Mouse (Mus musculus) layer of hippocampus, adult 2 months (tissue): Measurements from ENCODE around the gene Gmeb2. TPM values are rescaled to one million over a fixed set of nuclear protein-coding genes. Genes with fewer than 3 reads are reported as not detected.
A peak's percentile ranks its signal among the peaks of the same experiment; 100 is the strongest.

Experiments
- DNase-seq, 2 experiments: peaks; one replicate each; pipeline ENCODE4 v3.0.0; 2022; ENCODE audit warnings: low spot score in 2 of 2
- H3K27ac ChIP-seq: fragments of 200-600 bp; 2 replicates; pipeline ENCODE4 v1.8.1; 2022
- H3K4me3 ChIP-seq: fragments of 200-600 bp; 2 replicates; pipeline ENCODE4 v1.8.1; 2022; ENCODE audit warnings: mild to moderate bottlenecking
- CTCF ChIP-seq: fragments of 200-600 bp; conservative IDR thresholded peaks from 2 replicates; pipeline ENCODE4 v1.8.1; 2022; ENCODE audit warnings: antibody characterized with exemption, mild to moderate bottlenecking, moderate library complexity
- total RNA-seq, 2 experiments: library from RNA; stranded (reverse); gene quantifications; 2 replicates each; pipeline ENCODE4 v1.2.3; 2021

Gene Gmeb2
- total RNA-seq, 2 experiments from 2014 or later: 18.8 to 23.5 TPM

DNA sequence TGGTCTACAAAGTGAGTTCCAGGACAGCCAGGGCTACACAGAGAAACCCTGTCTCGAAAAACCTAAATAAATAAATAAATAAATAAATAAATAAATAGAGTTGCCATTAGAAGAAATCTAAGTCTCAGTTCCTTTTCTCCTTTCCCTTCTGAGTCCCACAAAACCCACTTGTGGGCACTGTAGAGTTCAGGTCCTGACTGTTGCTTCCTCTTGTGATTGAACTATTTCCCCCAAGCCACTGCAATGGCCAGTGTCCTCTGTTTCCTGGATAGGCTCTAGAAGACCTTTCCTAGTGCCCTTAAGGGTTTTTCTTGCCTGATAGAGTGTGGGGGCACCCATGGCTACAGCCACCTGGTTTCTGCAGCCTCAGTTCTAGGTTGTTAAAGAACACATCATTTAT, 17.1 kb upstream of the Gmeb2 start:
- Histone ChIP-seq H3K4me3 (no peak overlapping the region), H3K27ac (no peak overlapping the region)
- no peak for DNase-seq
- TF ChIP-seq CTCF: no peak

DNA sequence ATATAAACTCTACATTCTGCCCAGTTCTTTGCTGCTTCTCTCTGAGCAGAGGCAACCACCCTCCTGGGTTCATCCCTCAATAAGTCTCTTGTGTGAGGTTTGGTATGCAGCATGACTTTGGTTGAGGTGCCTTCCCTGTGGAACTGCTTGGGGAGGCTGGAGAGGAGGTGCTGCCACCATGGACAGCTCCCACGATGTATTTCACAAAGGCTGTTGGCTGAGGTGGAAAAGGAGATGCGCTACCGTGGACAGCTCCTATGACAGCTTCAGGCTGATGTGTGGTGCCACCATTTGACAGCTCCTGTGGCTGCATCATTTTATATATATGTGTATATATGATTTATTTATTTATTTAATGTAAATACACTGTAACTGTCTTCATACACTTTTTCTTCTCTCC, 14.2 kb upstream of the Gmeb2 start:
- H3K27ac ChIP-seq: no peak overlapping the region
- TF ChIP-seq CTCF: no peak
- no peak for DNase-seq

DNA sequence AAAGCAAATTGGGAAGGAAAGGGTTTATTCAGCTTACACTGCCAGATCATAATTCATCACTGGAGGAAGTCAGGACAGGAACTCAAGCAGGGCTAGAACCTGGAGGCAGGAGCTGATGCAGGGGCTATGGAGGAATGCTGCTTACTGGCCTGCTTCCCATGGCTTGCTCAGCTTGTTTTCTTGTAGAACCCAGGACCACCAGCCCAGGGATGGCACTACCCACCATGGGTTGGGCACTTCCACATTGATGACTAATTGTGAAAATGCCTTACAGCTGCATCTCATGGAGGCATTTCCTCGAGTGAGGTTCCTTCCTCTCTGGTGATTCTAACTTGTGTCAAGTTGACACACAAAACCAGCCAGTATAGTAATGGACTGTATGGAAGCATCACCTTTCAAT, 3.1 kb upstream of the Gmeb2 start:
- Histone ChIP-seq H3K4me3 (no peak overlapping the region), H3K27ac (no peak overlapping the region)
- no peak for DNase-seq
- TF ChIP-seq CTCF: no peak

More for the DNA sequence above, 14.2 kb upstream of the Gmeb2 start:
- no peak overlapping the region for H3K4me3 ChIP-seq

DNA sequence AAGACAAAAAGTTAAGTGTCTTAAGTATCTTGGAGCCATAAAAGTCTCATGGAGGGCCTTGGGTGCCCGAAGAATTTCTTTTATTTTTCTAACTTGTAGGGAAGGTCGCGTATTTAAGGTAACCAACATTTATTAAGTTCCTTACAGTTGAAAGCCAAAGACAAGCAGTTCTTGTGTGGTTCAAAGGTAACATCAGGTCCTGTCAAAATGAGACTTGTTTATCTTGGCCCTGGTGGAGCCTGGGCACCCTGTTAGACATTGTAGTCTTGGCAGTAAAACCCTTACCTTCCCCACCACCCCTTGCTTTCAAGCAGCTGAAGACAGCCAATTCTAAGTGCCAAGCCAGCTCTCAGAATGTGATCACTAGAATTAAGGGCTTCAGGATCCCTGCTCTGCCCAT, 856 bp upstream of the Gmeb2 start:
- H3K4me3 ChIP-seq: peak overlapping the region; percentile 94
- peak overlapping the region; percentile 99; the same call in 1 of the 2 replicates for H3K27ac ChIP-seq
- no peak for TF ChIP-seq CTCF
- DNase-seq: no peak

DNA sequence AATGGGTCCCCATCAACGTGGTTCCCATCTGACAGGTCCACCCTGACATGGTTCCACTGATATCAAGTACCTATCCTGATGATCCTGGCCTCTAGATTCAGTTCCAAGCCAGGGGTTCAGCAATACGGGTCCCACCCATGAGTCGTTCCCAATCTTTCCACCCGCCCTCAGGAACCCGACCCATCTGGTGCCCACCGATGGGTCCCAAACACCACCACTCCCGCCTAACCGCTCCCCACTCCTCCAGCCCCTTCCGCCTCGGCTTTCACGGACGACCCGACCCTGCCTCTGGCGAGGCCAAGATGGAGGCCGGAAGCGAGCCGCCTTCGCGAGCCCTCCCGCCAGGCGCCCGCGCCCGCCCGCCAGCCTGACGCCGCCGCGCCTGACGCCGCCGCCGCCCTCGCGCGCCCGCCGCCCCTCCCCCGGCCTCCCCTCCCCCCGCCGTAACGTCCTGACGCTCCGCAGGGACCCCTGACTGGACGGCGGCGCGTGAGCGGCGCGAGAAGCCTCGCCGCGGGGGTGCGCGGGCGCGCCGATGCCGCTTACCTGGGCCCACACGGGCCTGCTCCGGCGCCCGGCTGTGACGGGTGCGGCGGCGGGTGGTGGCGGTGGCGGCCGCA, 387 bp downstream of the Gmeb2 start:
- TF ChIP-seq CTCF: no peak
- H3K27ac ChIP-seq: peak overlapping the region; percentile 99
- H3K4me3 ChIP-seq: peak overlapping the region; percentile 94
- peak; percentile 58 to 77 for DNase-seq

DNA sequence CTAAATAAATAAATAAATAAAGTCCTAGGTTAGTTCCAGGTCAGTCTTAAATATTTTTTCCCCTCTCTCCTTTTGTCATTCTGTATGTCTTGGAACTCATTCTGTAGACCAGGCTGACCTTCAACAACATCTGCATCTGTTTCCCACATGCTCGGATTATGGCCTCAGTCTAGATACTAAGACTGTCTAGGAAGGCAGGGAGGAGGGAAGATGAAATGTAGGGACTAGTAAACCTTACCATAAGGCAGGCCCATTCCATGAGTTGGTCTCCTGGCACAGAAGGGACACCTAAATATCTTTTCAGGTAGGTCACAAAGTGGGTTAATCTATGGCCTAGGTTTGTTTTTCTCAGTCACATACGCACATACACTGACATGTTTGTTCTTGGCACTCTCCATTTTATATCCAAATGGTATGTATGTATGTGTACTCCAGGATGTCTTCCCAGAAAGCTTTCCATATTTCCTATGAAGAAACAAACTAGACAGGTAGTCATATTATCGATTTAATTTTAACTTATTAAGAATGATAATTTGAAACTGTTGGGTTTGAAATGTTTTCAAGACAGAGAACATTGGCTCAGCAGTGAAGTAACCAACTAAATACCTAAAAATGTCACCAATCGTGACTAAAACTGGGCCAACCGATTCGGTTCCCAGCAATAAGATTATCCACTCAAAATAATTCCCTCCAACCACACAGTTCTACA, 1.1 kb downstream of the Gmeb2 start:
- no peak for TF ChIP-seq CTCF
- H3K27ac ChIP-seq: peak overlapping the region; percentile 99
- no peak for DNase-seq
- H3K4me3 ChIP-seq: peak overlapping the region; percentile 94

DNA sequence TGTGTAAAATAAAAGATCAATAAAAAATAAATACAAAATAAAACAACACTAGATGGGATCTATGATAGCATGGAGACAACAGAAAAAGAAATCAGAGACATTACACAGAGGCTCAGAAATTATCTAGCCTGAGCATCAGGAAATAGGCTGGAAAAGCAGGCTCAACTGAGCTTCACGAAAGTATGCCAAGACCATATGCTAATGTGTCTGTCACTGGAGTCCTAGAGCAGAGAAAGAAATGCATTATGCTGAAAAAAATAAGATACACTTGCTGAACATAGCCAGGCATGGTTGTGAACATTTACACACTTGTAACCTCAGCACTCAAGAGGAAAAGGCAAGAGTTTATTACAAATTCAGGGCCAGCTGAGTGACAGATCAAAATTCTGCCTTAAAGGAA, 7.9 kb downstream of the Gmeb2 start:
- DNase-seq: peak in 1 of 2 experiments; percentile 24
- TF ChIP-seq CTCF: no peak
- no peak overlapping the region; the same call in 1 of the 2 replicates for H3K27ac ChIP-seq

DNA sequence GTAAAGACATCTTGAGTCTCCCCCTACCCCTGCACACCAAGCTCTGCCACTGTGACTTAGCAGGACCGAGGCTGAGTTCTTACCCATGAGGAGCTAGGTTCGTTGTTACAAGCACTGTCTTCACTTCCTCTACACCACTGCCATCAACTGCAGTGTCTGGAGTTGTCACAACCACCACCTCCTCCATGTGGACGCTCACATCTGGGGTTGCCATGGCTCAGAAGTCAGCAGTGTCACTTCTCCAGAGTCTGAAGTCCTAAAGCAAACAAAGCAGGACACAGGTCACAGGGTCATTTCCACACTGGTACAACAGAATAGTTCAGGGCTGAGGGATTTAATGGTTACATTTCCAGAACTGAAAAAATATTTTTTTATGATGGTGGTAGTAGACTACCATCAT, 10.0 kb downstream of the Gmeb2 start:
- TF ChIP-seq CTCF: no peak
- Histone ChIP-seq H3K4me3 (no peak overlapping the region), H3K27ac (no peak overlapping the region)
- DNase-seq: no peak

More for the DNA sequence above, 7.9 kb downstream of the Gmeb2 start:
- H3K4me3 ChIP-seq: no peak overlapping the region

DNA sequence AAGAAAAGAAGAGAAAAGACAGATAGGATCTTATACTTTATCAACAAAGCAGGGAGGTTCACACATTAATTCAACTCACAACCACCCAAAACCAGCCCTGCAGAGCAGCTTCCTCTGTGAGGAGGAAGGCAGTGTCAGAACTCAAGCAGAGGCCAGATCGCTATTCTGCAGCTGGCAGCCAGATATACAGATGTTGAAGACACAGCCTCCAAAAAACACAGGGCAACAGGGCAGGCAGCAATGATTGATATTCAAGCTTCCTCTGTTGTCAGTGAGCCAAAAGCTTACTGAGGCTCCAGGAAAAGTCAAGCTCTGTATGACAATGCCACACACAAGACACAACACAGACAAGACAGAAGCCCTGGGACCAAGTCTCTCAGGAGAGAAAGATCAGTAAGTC, 11.1 kb downstream of the Gmeb2 start:
- DNase-seq: no peak
- no peak overlapping the region for H3K4me3 ChIP-seq
- TF ChIP-seq CTCF: no peak
- no peak overlapping the region for H3K27ac ChIP-seq

DNA sequence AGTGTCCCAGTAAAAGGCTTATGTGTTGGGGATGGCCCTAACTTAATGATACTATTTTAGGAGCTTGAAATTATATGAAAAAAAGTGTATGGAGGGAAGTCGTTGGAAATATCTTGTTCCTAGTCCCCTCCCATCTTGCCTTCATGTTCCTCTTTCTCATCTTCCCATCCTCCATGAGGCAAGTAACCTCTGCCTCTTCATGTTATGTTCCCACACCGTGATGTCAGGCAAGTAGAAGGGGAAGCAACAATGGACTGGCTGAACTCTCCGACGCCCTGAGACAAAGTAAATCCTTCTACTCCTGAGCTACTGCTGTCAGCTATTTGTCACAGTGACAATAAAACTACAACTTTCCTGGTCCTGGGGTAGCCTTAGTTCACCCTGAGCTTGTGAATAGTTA, 13.2 kb downstream of the Gmeb2 start:
- TF ChIP-seq CTCF: no peak

DNA sequence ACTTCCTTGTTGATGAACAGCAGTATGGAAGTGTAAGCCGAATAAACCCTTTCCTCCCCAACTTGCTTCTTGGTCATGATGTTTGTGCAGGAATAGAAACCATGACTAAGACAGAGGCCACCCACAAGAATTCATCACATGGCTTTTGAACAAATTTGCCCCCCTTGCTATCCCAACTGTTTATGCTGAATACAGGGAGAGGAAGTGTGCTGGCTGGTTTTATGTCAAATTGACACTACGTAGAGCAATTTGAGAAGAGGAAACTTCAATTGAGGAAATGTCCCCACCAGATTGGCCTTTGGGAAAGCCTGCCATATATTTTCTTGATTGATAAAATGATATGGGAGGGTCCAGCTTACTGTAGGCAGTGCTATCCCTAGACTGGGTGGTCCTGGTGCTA, 14.0 kb downstream of the Gmeb2 start:
- H3K4me3 ChIP-seq: no peak overlapping the region
- TF ChIP-seq CTCF: no peak
- DNase-seq: no peak
- no peak overlapping the region for H3K27ac ChIP-seq

More for the DNA sequence above, 13.2 kb downstream of the Gmeb2 start:
- H3K27ac ChIP-seq: no peak overlapping the region
- DNase-seq: no peak
- H3K4me3 ChIP-seq: no peak overlapping the region

DNA sequence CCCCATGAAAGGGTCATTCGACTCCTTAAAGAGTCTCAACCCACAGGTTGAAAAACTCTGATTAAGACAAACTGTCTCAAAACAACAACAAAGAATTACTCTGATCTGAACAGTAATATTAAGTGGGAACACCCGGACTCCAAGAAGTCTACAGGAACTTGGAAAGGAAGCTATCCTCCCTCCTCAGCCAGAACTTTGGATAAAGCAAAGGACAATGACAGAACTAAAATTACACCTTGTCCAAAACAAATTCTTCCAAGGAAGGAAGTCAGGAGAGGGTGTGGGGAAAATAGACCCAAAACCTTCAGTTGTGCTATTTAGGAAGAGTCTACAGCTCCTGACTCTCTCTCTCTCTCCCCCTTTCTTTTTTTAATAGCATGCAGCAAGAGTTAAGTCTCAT, 15.7 kb downstream of the Gmeb2 start:
- Histone ChIP-seq H3K27ac (no peak overlapping the region), H3K4me3 (no peak overlapping the region)
- no peak for DNase-seq
- no peak for TF ChIP-seq CTCF

DNA sequence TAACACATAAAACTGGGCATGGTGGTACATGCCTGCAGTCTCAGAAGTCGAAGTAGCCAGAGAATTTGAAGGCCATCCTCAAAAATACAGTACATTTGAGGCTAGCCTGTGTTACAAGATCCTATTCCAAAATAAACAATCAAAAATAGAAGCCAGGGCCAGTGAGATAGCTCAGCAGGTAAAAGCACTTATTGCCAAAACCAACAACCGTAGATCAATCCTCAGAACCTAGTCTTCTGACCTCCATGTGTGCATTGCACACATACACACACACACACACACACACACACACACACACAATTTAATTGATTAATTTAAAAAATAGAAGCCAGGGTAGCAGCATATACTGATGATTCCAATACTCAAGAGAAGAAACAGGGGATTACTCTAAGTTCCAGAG, 21.0 kb downstream of the Gmeb2 start:
- TF ChIP-seq CTCF: no peak
- no peak for DNase-seq
- Histone ChIP-seq H3K4me3 (no peak overlapping the region), H3K27ac (no peak overlapping the region)

DNA sequence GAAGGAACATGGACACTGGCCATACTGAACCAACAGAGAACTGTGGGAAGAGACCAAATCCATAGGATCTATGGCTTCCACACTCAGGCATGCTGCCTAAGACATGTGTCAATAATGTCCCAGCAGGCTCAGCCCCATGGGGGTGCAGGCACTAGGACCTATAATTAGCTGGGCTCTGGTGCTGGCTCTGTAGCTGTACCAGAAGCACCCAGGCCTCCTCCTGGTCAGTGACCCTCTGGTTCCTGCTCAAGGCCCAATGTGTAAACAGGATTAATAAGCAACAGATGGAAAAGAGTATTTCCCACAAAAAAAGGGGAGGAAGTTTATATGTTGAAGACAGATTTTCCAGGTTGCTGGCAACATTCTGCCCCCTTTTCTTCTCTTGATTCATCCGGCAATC, 34.6 kb downstream of the Gmeb2 start:
- no peak for DNase-seq
- H3K4me3 ChIP-seq: no peak overlapping the region
- TF ChIP-seq CTCF: no peak
- no peak overlapping the region for H3K27ac ChIP-seq
